Mouse (Mus musculus) kidney, postnatal 4 days (tissue): Measurements from ENCODE around the gene Olfr488.
"Not testable (repeated sequence)": the region's sequence is repeated elsewhere in the genome, so short reads cannot be mapped to it uniquely, and the experiment has no call there.

Experiments
- DNase-seq, 2 experiments: peaks; one replicate each; pipeline ENCODE4 v3.0.0; 2021; ENCODE audit warnings: mixed read lengths in 2 of 2

The Olfr488 gene

GRCm38 (mm10) chr7:108258247-108258646 is at the start of gene Olfr488:
Gene Olfr488, minus strand, starts transcription at chr7:108258347.
- DNase-seq = no peak

DNA sequence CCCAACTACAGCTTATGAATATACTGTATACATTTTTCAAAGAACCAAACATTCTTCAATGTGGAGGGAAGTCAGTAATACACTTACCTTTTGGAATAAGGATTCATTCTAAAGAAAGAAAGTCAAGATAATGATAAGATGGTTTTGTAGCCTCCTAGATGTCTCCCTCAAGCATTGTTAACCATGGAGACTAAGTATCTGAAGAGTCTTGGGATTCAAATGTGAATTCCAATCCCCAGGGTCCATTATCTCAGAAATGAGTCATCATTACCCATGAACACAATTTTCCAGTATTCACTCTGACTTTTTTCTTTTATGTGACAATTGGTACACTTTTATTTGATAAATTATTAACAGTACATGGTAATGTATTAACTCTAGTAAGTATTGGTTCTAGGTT is 30.7 kb upstream of the Olfr488 start, which contains the start of gene Olfr490:
Gene Olfr490, minus strand, starts transcription at position 101 of the 400 bp plus-strand sequence.
- DNase-seq = no peak

DNA sequence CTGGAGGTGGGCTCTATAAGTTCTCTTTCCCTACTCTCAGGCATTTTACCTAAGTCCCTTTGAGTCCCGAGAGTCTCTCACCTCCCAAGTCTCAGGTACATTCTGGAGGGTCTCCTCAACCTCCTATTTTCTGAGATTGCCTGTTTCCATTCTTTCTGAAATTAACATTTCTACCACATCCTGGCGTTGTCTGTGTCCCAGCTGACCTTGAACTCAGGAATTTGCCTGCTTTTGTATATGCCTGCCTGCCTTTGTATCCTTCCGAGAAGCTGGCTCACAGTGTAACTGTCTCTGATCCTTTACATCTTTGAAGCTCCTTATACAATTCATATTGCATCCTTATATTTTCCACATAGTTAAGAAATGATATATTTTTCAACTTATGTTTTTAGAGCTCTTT is 24.6 kb downstream of the Olfr488 start:
- no peak for DNase-seq

DNA sequence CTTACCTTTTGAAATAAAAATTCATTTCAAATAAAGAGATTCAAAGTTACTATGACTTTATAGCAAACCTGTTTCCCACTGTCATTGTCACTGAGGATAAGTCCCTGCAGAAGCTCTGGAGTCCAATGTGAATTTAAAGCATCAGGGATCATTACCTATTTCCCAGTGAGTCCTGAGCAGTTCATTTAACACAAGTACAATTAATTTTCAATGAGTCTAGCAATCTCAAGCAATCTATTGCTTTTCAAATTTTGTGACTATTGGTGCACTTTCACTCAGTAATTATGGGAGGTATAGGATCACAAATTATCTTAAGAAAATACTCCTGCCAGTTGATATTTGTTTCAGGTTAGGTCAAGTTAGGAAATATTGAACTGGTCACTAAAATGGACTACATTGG is 43.6 kb downstream of the Olfr488 start, which contains the start of gene Olfr487:
Gene Olfr487, minus strand, starts transcription at position 101 of the 400 bp plus-strand sequence.
- not testable (repeated sequence) for DNase-seq
